Mouse (Mus musculus) frontal cortex, postnatal 14 days (tissue): ENCODE data around the gene Tango2.

Source experiments
- DNase-seq, 2 experiments: peaks; one replicate each; pipeline ENCODE4 v3.0.0; 2022; ENCODE audit warnings: low spot score in 2 of 2

The Tango2 gene

GRCm38 (mm10) chr16:18347931-18348600 lies at the start of gene Tango2, which contains the start of gene Arvcf:
TSS of gene Tango2 (minus strand) at chr16:18348103.
TSS of gene Arvcf (plus strand) at chr16:18348182.
- DNase-seq = peak; percentile 90 to 92

- DNase-seq = no peak
Measured at GRCm38 (mm10) chr16:18396791-18397621, 49.1 kb upstream of the Tango2 start.

DNA sequence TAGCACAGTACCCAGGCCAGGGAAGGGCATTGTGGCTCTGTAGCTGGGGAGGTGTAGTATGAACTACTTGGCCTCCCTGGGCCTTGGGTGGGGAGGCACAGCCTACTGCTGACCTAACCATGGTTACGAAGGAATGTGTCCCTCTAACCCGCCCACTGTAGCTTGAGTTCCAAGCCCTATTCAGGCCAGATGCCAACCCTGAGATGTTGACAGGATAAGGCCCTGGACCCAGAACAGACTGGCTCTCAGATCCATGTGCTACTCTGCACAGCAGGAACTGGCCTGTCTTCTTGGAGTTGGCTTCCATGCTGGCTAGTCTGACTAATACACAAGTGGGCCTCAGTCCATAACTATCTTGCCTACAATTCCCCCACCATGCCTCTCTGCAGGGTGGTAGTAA lies 48.3 kb upstream of the Tango2 start:
- no peak for DNase-seq

GRCm38 (mm10) chr16:18395620-18396036 lies 47.7 kb upstream of the Tango2 start:
- DNase-seq = no peak

DNA sequence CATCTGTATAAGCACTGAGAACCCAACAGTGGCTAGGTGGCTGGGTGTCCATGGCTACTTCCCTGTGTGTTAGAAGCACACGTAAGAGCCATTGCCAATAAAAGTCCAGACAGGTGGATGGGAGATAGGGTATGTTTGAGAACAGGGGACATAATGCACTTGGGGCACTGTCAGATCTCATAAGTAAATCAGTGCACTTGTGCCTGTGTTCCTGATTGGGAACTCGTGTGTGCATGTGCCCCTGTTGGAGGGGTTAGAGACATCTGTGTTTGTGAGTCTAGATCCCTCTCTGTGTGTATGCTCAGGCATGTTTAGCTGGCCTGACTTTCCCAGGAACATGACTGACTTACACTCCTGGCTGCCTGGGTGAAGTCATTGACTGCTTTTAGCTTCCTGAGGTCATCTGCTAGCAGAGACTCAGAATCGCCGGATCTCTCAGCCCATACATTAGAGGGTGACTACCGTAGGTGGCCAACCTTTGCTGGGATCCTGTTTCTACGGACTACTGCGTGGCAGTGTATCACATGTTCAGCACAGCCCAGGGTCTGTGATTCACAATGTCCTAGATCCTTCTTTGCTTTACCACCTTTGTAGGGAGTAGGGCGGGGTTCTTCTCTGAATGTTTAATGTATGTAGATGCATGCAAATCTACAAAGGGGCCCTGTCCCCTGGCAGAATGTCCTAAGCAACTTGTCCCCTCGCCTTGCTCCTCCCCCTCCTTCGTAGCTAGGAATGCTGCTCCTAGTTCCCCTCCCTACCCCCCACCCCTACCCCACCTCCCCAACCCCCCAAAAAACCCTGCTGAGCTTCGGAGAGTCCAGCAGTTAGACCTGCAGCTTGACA lies 47.1 kb upstream of the Tango2 start:
- no peak for DNase-seq

- no peak for DNase-seq
Measured at GRCm38 (mm10) chr16:18394056-18394455, 46.2 kb upstream of the Tango2 start.

- DNase-seq = no peak
Measured at GRCm38 (mm10) chr16:18393595-18393994, 45.7 kb upstream of the Tango2 start.

DNA sequence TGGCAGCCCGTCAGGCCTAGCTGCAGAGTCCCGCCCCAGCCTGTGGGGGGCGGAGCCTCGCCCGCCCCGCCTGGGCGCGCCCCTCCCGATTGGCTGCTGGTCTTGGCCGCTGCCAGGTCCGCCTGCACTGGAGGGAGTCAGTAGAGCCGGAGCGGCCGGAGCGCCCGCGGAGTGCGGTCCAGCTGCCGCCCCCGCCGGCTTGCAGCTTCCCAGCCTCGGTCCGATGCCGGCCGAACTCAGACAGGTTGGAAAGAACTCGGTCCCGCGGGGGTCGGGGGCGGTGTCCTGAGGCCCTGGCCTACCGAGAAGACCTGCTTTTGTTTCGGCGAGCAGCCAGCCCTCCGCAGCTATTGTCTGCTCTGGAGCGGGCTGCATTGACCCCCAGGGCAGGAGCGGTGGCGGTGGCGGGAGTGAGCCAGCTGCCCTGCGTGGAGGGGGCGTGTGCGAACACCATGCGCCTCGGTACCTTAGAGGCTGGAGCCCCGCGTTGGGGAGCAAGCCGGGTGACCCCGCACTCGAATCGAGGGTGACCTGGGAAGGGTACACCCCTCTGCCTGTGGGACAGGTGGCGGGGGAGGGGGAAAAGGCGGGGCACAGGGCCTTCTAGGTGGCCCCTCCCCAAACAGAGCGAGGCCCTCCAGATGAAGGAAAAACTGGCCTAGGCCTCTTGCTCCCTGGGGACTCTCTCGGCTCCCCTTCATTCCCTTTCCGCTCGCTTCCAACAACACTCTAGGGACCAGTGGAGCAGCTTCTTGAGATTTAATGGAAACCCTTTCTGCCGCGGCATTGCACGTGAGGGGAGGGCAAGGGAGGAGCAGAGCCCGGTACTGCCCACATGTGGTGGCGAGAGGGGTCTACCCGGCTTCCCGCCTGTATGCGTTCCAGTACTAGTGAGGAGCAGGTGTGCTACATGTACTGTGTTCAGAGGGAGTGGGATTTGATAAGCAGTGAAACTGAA lies 44.8 kb upstream of the Tango2 start:
- DNase-seq = peak; percentile 60 to 61

- no peak for DNase-seq
Measured at GRCm38 (mm10) chr16:18391728-18392127, 43.8 kb upstream of the Tango2 start.

- no peak for DNase-seq
Measured at GRCm38 (mm10) chr16:18391127-18391526, 43.2 kb upstream of the Tango2 start.

- DNase-seq = no peak
Measured at GRCm38 (mm10) chr16:18390399-18390798, 42.5 kb upstream of the Tango2 start.

GRCm38 (mm10) chr16:18388583-18389435 lies 40.9 kb upstream of the Tango2 start:
- no peak for DNase-seq

DNA sequence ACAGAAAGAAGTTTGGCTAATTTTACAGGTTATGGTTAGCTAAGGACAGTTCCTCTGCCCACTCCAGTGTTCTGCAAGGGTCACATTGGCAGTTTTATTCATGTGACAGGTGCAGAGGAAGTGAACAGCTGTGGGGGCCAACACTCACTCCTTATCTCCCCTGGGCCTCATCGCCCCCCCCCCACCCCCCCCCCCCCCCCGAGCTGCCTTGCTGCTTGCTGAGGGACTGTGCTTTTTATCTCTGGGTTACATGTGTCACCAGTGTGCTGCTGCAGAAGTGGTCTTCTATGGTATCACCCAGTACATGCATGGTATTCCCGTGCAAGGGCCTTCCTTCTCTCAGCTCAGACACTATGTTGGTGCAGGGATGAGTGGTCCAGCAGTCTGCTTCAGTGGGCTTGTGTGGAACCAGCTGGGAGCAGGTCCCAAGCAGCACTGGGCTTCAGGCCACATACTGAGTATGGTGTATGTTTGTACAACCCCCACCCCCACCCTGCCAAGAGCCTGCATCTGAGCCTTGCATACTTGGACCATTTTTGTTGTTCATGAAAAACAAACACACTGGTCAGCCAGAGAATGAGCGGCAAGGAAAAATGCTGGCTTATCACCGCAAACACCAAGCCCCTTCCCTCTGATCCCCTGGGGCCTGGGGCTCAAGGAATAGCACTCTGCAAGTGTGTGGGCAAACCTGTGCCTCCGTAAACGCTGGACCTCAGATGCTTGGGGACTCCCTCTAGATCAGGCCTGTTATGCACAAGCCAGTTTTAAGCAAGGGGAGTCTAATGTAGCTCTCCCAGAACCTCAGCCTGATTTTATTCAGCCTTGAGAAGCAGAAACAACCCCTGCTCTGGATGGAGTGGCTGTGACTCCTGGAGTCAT lies 40.0 kb upstream of the Tango2 start:
- DNase-seq = no peak

DNA sequence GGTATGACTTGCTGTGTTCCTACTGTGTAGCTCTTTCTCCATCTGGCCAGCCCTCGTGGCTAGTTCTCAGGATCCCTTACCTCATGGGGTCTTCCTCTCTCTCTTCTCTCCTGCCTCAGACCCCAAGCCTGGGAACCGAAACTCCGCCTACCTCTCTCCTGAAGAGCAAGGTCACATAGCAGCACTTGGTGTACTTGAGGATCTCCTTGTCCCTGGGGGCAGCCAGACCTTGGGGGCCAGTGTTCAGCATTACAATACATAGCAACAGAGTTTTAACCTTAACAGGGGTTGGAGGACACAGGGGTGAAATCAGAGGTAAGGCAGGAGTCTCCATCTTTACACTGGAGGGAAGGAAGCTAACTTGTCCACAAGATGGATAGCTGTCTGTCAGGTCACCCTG lies 39.1 kb upstream of the Tango2 start:
- DNase-seq = no peak

- DNase-seq = no peak
Measured at GRCm38 (mm10) chr16:18386451-18386850, 38.5 kb upstream of the Tango2 start.

DNA sequence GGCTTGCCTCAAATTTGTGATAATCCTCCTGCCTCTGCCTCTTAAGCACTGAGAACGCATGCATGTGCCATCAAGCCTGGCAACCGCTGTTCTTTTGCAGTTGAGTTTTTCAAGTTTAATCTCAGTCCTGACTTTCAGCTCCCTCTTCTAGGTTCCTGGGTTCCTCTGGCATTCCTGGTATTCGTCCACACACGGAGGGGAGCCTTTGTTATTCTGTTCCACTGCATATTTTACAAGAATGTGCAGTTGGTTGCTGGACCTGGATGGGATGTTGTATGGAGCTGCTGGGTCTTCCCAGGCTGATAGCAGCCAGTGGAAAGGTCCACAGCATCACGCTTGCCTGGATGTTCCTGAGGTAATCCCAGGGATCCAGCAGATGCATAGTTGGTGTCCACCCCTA lies 37.5 kb upstream of the Tango2 start:
- no peak for DNase-seq

GRCm38 (mm10) chr16:18384659-18385058 lies 36.8 kb upstream of the Tango2 start:
- no peak for DNase-seq

DNA sequence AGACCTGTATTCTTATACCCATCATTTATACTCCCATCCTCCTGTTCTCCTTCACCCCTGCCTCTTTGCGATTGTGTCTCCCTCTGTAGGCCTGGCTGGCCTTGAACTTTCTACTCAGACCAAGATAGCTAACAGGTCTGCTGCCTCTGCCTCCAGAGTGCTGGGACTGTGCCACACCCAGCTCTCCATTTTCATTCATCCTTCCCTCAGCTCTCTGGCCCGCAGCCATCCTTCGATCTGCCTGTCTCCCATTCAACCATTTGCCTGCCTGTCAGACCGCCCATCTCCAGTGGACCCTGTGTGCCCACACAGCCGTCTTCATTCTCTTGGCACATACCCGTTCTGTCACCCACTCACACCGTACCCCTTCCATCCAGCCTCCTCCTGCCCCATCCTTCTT lies 36.3 kb upstream of the Tango2 start:
- DNase-seq = no peak

DNA sequence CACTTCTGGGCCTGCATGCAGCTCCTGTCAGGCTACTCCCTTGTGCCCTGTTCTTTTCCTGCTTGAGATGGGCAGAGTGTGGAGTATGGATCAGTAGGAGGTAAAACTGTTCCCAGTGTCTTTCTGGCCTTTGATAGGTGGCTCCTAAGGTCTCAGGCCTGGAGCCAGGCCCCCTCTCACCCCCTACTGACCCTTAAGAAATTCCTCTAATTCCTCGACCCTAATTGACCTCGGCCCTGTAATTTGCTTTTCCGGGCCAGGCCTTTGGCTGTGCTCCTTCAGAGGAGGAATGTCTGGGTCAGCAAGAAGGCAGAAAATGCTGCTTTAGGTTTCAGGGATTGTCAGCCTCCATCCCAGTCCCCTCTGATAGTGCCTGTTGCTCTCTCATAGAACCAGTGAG lies 35.9 kb upstream of the Tango2 start:
- no peak for DNase-seq
